Mouse (Mus musculus): ENCODE measurements at regions not wholly inside any gene's neighbourhood (a gene's known extent, or its start where the extent isn't known, plus 50 kb on each side); places are given as distances from the start of the nearest gene placed in this dataset.

- Histone ChIP-seq H3K4me2 (ENCODE audit: insufficient read depth, low read depth, poor library complexity, severe bottlenecking) (no peak overlapping the region), H3K27me3 (replicated peaks) (no peaks in the 10 kb centered on the region), H3K9ac (ENCODE audit: insufficient read depth, low read depth) (no peak overlapping the region), H3K36me3 (replicated peaks in 1 of 2; ENCODE audit: control insufficient read depth in 1 of 2, insufficient read depth in 1 of 2, low read length in 1 of 2) (no peaks in the 10 kb centered on the region), H3K27ac (ENCODE audit: insufficient read depth, low read depth) (no peak overlapping the region), H3K79me2 (replicated peaks; ENCODE audit: control insufficient read depth, extremely low read depth, insufficient read depth, poor library complexity, severe bottlenecking) (no peaks in the 10 kb centered on the region), H3K4me1 (ENCODE audit: control insufficient read depth in 1 of 2, insufficient read depth in 2 of 2) (no peaks in the 10 kb centered on the region), H3K9me3 (replicated peaks; ENCODE audit: low read length) (no peaks in the 10 kb centered on the region), H3K4me3 (replicated peaks in 1 of 3; ENCODE audit: low read depth in 2 of 3, low read length in 2 of 3, poor library complexity in 1 of 3) (no peak overlapping the region)
- no peak for TF ChIP-seq BHLHE40 (IDR thresholded peaks at IDR 0.05; ENCODE audit: low read depth, low read length)
- no peak for TF ChIP-seq CHD1 (IDR thresholded peaks at IDR 0.05; ENCODE audit: low read depth, low read length)
- no peak for TF ChIP-seq JUN (IDR thresholded peaks at IDR 0.05; ENCODE audit: insufficient read depth, low read depth, low read length)
- in situ Hi-C loops (cut with MboI; ENCODE audit: low pct_ligation_motif_present, low pct_unique_long_range_greater_than_20kb, low sequenced_read_pairs): no loop called here
- dilution Hi-C loops (cut with MboI; ENCODE audit: extremely low pct_ligation_motif_present, extremely low pct_unique_long_range_greater_than_20kb, low sequenced_read_pairs): no loop called here
- DNase-seq (ENCODE audit: extremely low read depth): no peak
Measured at GRCm38 (mm10) chr12:10480781-10481180, 90.2 kb downstream of the Rdh14 start.

GRCm38 (mm10) chr12:10482294-10483010, 91.9 kb downstream of the Rdh14 start:
- dilution Hi-C loops (cut with MboI; ENCODE audit: extremely low pct_ligation_motif_present, extremely low pct_unique_long_range_greater_than_20kb, low sequenced_read_pairs) (no loop called here), in situ Hi-C loops (cut with MboI; ENCODE audit: low pct_ligation_motif_present, low pct_unique_long_range_greater_than_20kb, low sequenced_read_pairs) (no loop called here)
- H3K27ac ChIP-seq (ENCODE audit: insufficient read depth, low read depth): no peak overlapping the region
- no peak overlapping the region for H3K4me2 ChIP-seq (ENCODE audit: insufficient read depth, low read depth, poor library complexity, severe bottlenecking)
- DNase-seq (ENCODE audit: extremely low read depth): no peak
- H3K9me3 ChIP-seq (replicated peaks; ENCODE audit: low read length): no peaks in the 10 kb centered on the region
- H3K27me3 ChIP-seq (replicated peaks): no peaks in the 10 kb centered on the region
- no peak overlapping the region for H3K4me3 ChIP-seq (replicated peaks in 1 of 3; ENCODE audit: low read depth in 2 of 3, low read length in 2 of 3, poor library complexity in 1 of 3)
- H3K9ac ChIP-seq (ENCODE audit: insufficient read depth, low read depth): no peak overlapping the region
- H3K79me2 ChIP-seq (replicated peaks; ENCODE audit: control insufficient read depth, extremely low read depth, insufficient read depth, poor library complexity, severe bottlenecking): no peaks in the 10 kb centered on the region
- H3K4me1 ChIP-seq (ENCODE audit: control insufficient read depth in 1 of 2, insufficient read depth in 2 of 2): no peaks in the 10 kb centered on the region
- no peaks in the 10 kb centered on the region for H3K36me3 ChIP-seq (replicated peaks in 1 of 2; ENCODE audit: control insufficient read depth in 1 of 2, insufficient read depth in 1 of 2, low read length in 1 of 2)
- TF ChIP-seq ZKSCAN1 (IDR thresholded peaks at IDR 0.05; ENCODE audit: borderline replicate concordance, low read depth, low read length) (no peak), TCF12 (IDR thresholded peaks at IDR 0.05; ENCODE audit: low read depth, low read length) (no peak), BHLHE40 (IDR thresholded peaks at IDR 0.05; ENCODE audit: low read depth, low read length) (no peak), IRF4 (IDR thresholded peaks at IDR 0.05; ENCODE audit: low read depth, low read length) (no peak), ZNF384 (IDR thresholded peaks at IDR 0.05; ENCODE audit: low read depth, low read length) (no peak), RCOR1 (conservative IDR thresholded peaks at IDR 0.05; ENCODE audit: low read depth, low read length) (no peak), JUN (IDR thresholded peaks at IDR 0.05; ENCODE audit: insufficient read depth, low read depth, low read length) (no peak), UBTF (IDR thresholded peaks at IDR 0.05; ENCODE audit: low read depth, low read length) (no peak), SIN3A (IDR thresholded peaks at IDR 0.05; ENCODE audit: low read length) (no peak), POLR2AphosphoS2 (IDR thresholded peaks at IDR 0.05; ENCODE audit: low read depth, low read length) (no peak), CTCF (conservative IDR thresholded peaks at IDR 0.05 in 1 of 2, IDR thresholded peaks at IDR 0.05 in 1 of 2; ENCODE audit: low read depth in 2 of 2, low read length in 2 of 2) (no peak), MYC (IDR thresholded peaks at IDR 0.05; ENCODE audit: low read depth, low read length) (no peak), POLR2A (IDR thresholded peaks at IDR 0.05; ENCODE audit: low read depth, low read length) (no peak), MAZ (IDR thresholded peaks at IDR 0.05; ENCODE audit: low read depth, low read length) (no peak), NELFE (IDR thresholded peaks at IDR 0.05; ENCODE audit: low read depth, low read length) (no peak)

All from CH12.LX (cell line).